Mouse (Mus musculus) liver, embryonic 15.5 days (tissue): ENCODE measurements at regions not wholly inside any gene's neighbourhood (a gene's known extent, or its start where the extent isn't known, plus 50 kb on each side); places are given as distances from the start of the nearest gene placed in this dataset.

Experiments
- ATAC-seq: fragments of 200-750 bp; cut with Nextera tagmentation; 2 replicates; pipeline ENCODE4 v1.8.0; 2017; ENCODE audit warnings: moderate number of reproducible peaks, mild to moderate bottlenecking, moderate library complexity; ENCODE audit not compliant: insufficient read depth
- H3K27ac ChIP-seq: fragments of 300-500 bp; sonication (generic); replicated peaks from 2 replicates; pipeline ENCODE4 v1.5.1; 2015; ENCODE audit warnings: mild to moderate bottlenecking, inconsistent platforms
- H3K27me3 ChIP-seq: fragments of 300-500 bp; sonication (generic); 2 replicates; pipeline ENCODE4 v1.6.1; 2015; ENCODE audit warnings: mild to moderate bottlenecking, inconsistent platforms
- H3K36me3 ChIP-seq: fragments of 300-500 bp; sonication (generic); replicated peaks from 2 replicates; pipeline ENCODE4 v1.6.1; 2015; ENCODE audit warnings: moderate library complexity, mild to moderate bottlenecking, inconsistent platforms
- H3K4me1 ChIP-seq: fragments of 300-500 bp; sonication (generic); replicated peaks from 2 replicates; pipeline ENCODE4 v1.6.1; 2015; ENCODE audit warnings: inconsistent platforms
- H3K4me2 ChIP-seq: fragments of 300-500 bp; sonication (generic); 2 replicates; pipeline ENCODE4 v1.6.1; 2015; ENCODE audit warnings: moderate library complexity, mild to moderate bottlenecking, inconsistent platforms
- H3K4me3 ChIP-seq: fragments of 300-500 bp; sonication (generic); replicated peaks from 2 replicates; pipeline ENCODE4 v1.5.1; 2015; ENCODE audit warnings: mild to moderate bottlenecking, inconsistent platforms
- H3K9ac ChIP-seq: fragments of 300-500 bp; sonication (generic); 2 replicates; pipeline ENCODE4 v1.6.1; 2015; ENCODE audit warnings: moderate library complexity, mild to moderate bottlenecking, inconsistent platforms
- H3K9me3 ChIP-seq: fragments of 300-500 bp; sonication (generic); replicated peaks from 2 replicates; pipeline ENCODE4 v1.6.1; 2016; ENCODE audit warnings: inconsistent platforms
- WGBS: fragments of 180-500 bp; shearing (Covaris S2); methylation state at CpG from one replicate; pipeline ENCODE4 v1.1.7; 2015; ENCODE audit warnings: mixed read lengths; ENCODE audit not compliant: insufficient replicate concordance; 5-methylcytosine and 5-hydroxymethylcytosine counted together

- Histone ChIP-seq H3K4me3 (no peak overlapping the region), H3K9me3 (no peaks in the 10 kb centered on the region), H3K4me2 (no peak overlapping the region), H3K36me3 (no peaks in the 10 kb centered on the region), H3K4me1 (no peaks in the 10 kb centered on the region), H3K27ac (no peak overlapping the region), H3K27me3 (no peaks in the 10 kb centered on the region), H3K9ac (no peak overlapping the region)
- no peak for ATAC-seq
- WGBS: 46% methylated on average over 4 of the region's 4 CpGs
Measured at GRCm38 (mm10) chr12:15964073-15964472, 147.4 kb upstream of the Trib2 start.

GRCm38 (mm10) chr12:15961834-15962233, 145.1 kb upstream of the Trib2 start:
- ATAC-seq: no peak
- 35% methylated on average over 2 of the region's 2 CpGs for WGBS
- Histone ChIP-seq H3K27ac (no peak overlapping the region), H3K4me1 (no peaks in the 10 kb centered on the region), H3K27me3 (no peaks in the 10 kb centered on the region), H3K9me3 (no peaks in the 10 kb centered on the region), H3K4me3 (no peak overlapping the region), H3K4me2 (no peak overlapping the region), H3K36me3 (no peaks in the 10 kb centered on the region), H3K9ac (no peak overlapping the region)

GRCm38 (mm10) chr12:15937443-15938237, 120.9 kb upstream of the Trib2 start:
- H3K27ac ChIP-seq: no peak overlapping the region
- no peak for ATAC-seq
- H3K9ac ChIP-seq: no peak overlapping the region
- no peaks in the 10 kb centered on the region for H3K9me3 ChIP-seq
- H3K4me2 ChIP-seq: no peak overlapping the region
- H3K4me3 ChIP-seq: no peak overlapping the region
- no peaks in the 10 kb centered on the region for H3K4me1 ChIP-seq
- H3K27me3 ChIP-seq: no peaks in the 10 kb centered on the region
- no peaks in the 10 kb centered on the region for H3K36me3 ChIP-seq
- WGBS: 54% methylated on average over 8 of the region's 8 CpGs

GRCm38 (mm10) chr12:15932067-15932466, 115.3 kb upstream of the Trib2 start:
- H3K27ac ChIP-seq: no peak overlapping the region
- no peaks in the 10 kb centered on the region for H3K9me3 ChIP-seq
- no peak overlapping the region for H3K9ac ChIP-seq
- H3K4me1 ChIP-seq: no peaks in the 10 kb centered on the region
- no peak overlapping the region for H3K4me3 ChIP-seq
- WGBS: 70% methylated on average over 4 of the region's 4 CpGs
- no peaks in the 10 kb centered on the region for H3K27me3 ChIP-seq
- H3K36me3 ChIP-seq: no peaks in the 10 kb centered on the region
- H3K4me2 ChIP-seq: no peak overlapping the region
- no peak for ATAC-seq

GRCm38 (mm10) chr12:15931535-15931934, 114.8 kb upstream of the Trib2 start:
- no peaks in the 10 kb centered on the region for H3K9me3 ChIP-seq
- H3K4me1 ChIP-seq: no peaks in the 10 kb centered on the region
- no peaks in the 10 kb centered on the region for H3K36me3 ChIP-seq
- H3K9ac ChIP-seq: no peak overlapping the region
- H3K27ac ChIP-seq: no peak overlapping the region
- ATAC-seq: no peak
- WGBS: 66% methylated on average over 4 of the region's 4 CpGs
- H3K4me2 ChIP-seq: no peak overlapping the region
- H3K4me3 ChIP-seq: no peak overlapping the region
- no peaks in the 10 kb centered on the region for H3K27me3 ChIP-seq

GRCm38 (mm10) chr12:15930155-15930554, 113.4 kb upstream of the Trib2 start:
- H3K9ac ChIP-seq: no peak overlapping the region
- H3K27me3 ChIP-seq: no peaks in the 10 kb centered on the region
- no peak overlapping the region for H3K4me2 ChIP-seq
- no peak overlapping the region for H3K4me3 ChIP-seq
- H3K27ac ChIP-seq: no peak overlapping the region
- H3K36me3 ChIP-seq: no peaks in the 10 kb centered on the region
- 68% methylated on average over 3 of the region's 3 CpGs for WGBS
- no peak for ATAC-seq
- H3K9me3 ChIP-seq: no peaks in the 10 kb centered on the region
- H3K4me1 ChIP-seq: no peaks in the 10 kb centered on the region

GRCm38 (mm10) chr12:15929541-15929940, 112.8 kb upstream of the Trib2 start:
- no peak overlapping the region for H3K9ac ChIP-seq
- 61% methylated on average over 1 of the region's 1 CpGs for WGBS
- H3K4me3 ChIP-seq: no peak overlapping the region
- H3K36me3 ChIP-seq: no peaks in the 10 kb centered on the region
- H3K27ac ChIP-seq: no peak overlapping the region
- no peak for ATAC-seq
- H3K4me2 ChIP-seq: no peak overlapping the region
- H3K4me1 ChIP-seq: no peaks in the 10 kb centered on the region
- H3K9me3 ChIP-seq: no peaks in the 10 kb centered on the region
- H3K27me3 ChIP-seq: no peaks in the 10 kb centered on the region

- H3K27me3 ChIP-seq: no peaks in the 10 kb centered on the region
- no peak overlapping the region for H3K9ac ChIP-seq
- H3K27ac ChIP-seq: no peak overlapping the region
- H3K4me3 ChIP-seq: no peak overlapping the region
- WGBS: 60% methylated on average over 1 of the region's 1 CpGs
- H3K9me3 ChIP-seq: no peaks in the 10 kb centered on the region
- ATAC-seq: no peak
- H3K4me2 ChIP-seq: no peak overlapping the region
- H3K36me3 ChIP-seq: no peaks in the 10 kb centered on the region
- no peaks in the 10 kb centered on the region for H3K4me1 ChIP-seq
Measured at GRCm38 (mm10) chr12:15918291-15918690, 101.6 kb upstream of the Trib2 start.

GRCm38 (mm10) chr12:15912959-15913358, 96.2 kb upstream of the Trib2 start:
- Histone ChIP-seq H3K4me3 (no peak overlapping the region), H3K9me3 (no peaks in the 10 kb centered on the region), H3K27ac (no peak overlapping the region), H3K4me2 (no peak overlapping the region), H3K36me3 (no peaks in the 10 kb centered on the region), H3K27me3 (no peaks in the 10 kb centered on the region), H3K9ac (no peak overlapping the region), H3K4me1 (no peaks in the 10 kb centered on the region)
- 33% methylated on average over 1 of the region's 1 CpGs for WGBS
- no peak for ATAC-seq

- Histone ChIP-seq H3K27ac (no peak overlapping the region), H3K27me3 (no peaks in the 10 kb centered on the region), H3K4me1 (no peaks in the 10 kb centered on the region), H3K4me3 (no peak overlapping the region), H3K9me3 (no peaks in the 10 kb centered on the region), H3K9ac (no peak overlapping the region), H3K36me3 (no peaks in the 10 kb centered on the region), H3K4me2 (no peak overlapping the region)
- WGBS: 48% methylated on average over 3 of the region's 3 CpGs
- ATAC-seq: no peak
Measured at GRCm38 (mm10) chr12:15912491-15912890, 95.8 kb upstream of the Trib2 start.

- H3K9ac ChIP-seq: no peak overlapping the region
- H3K9me3 ChIP-seq: no peaks in the 10 kb centered on the region
- no peaks in the 10 kb centered on the region for H3K4me1 ChIP-seq
- H3K36me3 ChIP-seq: no peaks in the 10 kb centered on the region
- no peak overlapping the region for H3K27ac ChIP-seq
- H3K4me2 ChIP-seq: no peak overlapping the region
- H3K4me3 ChIP-seq: no peak overlapping the region
- 54% methylated on average over 1 of the region's 1 CpGs for WGBS
- no peak for ATAC-seq
- H3K27me3 ChIP-seq: no peaks in the 10 kb centered on the region
Measured at GRCm38 (mm10) chr12:15911254-15911991, 94.7 kb upstream of the Trib2 start.
